Mouse (Mus musculus) bone marrow macrophage, adult 2 months (primary cell): ENCODE data around the gene Skida1. TPM values are rescaled to one million over a fixed set of nuclear protein-coding genes. Genes with fewer than 3 reads are reported as not detected.

ENCODE experiments used
- H3K27ac ChIP-seq: 2 replicates; pipeline ENCODE4 v1.5.1; 2012; ENCODE audit warnings: low read depth, low read length; ENCODE audit not compliant: insufficient read depth
- H3K4me1 ChIP-seq: 2 replicates; pipeline ENCODE4 v1.6.1; 2012; ENCODE audit warnings: low read length; ENCODE audit not compliant: control insufficient read depth, insufficient read depth
- H3K4me3 ChIP-seq: 2 replicates; pipeline ENCODE4 v1.5.1; 2012; ENCODE audit warnings: mild to moderate bottlenecking, low read length, moderate library complexity; ENCODE audit not compliant: insufficient read depth
- CTCF ChIP-seq: IDR thresholded peaks from 2 replicates; pipeline ENCODE4 v1.5.1; 2012; ENCODE audit warnings: low read depth, mild to moderate bottlenecking, low read length, moderate library complexity
- POLR2A ChIP-seq: IDR thresholded peaks from 2 replicates; pipeline ENCODE4 v1.6.1; 2012; ENCODE audit warnings: mild to moderate bottlenecking, low read depth, low read length, borderline replicate concordance
- polyA plus RNA-seq: library from polyadenylated mRNA; stranded (reverse); fragments of >200 nt; gene quantifications from 2 replicates; pipeline ENCODE4 v1.2.4, GENCODE M21; 2012; ENCODE audit not compliant: missing spikeins, insufficient read depth, insufficient read length

The Skida1 gene
- polyA plus RNA-seq, 1 experiment, result not detected

DNA sequence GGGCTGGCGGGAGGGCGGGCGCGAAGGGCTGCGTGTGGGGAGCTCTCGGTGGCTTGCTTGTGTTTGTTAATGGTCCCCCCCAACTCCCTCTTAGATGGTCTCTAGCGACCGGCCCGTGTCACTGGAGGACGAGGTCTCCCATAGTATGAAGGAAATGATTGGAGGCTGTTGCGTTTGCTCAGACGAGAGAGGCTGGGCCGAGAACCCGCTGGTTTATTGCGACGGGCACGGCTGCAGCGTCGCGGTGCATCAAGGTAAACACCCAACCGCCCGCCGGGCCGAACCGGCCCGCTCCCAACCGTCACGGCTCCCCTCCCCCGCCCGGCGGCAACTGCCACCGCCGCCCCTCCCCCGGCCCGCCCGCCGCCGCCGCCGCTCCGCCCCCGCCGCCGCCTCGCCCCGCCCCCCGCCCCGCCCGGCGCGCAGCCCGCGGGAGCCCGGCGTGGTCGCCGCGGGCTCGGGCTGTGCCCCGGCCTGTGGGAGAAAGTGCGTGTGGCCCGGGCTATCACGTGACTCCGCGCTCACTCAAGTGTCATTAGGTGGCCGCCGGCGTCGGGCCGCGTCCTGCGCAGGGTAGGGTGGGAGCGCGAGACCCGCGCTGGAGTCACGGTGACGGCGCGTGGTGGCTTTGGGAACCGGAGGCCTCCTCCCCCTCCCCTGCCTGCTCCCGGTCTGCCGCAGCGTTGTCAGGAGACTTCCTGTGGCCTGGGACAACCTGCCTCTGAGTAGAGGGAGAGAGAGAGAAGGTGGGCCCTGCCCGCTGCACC lies 16.3 kb upstream of the Skida1 start:
- Histone ChIP-seq H3K27ac (peak overlapping the region; percentile 47), H3K4me1 (peaks cover 3% of the 10 kb centered on the region; the same call in 1 of the 2 replicates), H3K4me3 (peak overlapping the region; percentile 79)
- no peak for TF ChIP-seq POLR2A
- TF ChIP-seq CTCF, result no peak

DNA sequence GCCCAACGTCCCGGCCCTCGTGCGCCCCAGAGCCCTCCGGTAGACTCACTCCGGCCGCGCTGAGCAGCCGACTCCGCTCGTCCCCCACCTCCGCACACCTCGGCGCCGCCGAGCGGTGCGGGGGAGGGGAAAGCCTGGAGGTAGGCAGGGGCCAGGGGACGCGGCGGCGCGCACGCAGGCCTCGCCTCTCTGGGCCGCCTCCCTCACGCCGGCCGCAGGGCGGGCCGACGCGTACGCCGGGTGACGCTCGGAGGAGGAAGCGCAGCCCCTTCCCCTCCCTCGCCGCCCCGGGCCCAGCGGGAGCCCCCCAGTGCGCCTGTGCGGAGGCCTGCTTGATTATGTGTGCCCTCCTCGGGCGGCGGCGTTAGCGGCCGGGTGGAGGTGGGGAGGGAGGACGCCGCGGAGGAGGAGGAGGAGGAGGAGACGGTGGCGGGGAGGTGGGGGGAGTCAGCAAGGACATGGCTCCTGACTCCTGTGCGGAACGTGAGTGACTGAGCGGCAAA lies 15.6 kb upstream of the Skida1 start:
- TF ChIP-seq POLR2A (no peak), CTCF (no peak)
- Histone ChIP-seq H3K4me3 (peak overlapping the region; percentile 65), H3K27ac (peak overlapping the region; percentile 47), H3K4me1 (peaks cover 3% of the 10 kb centered on the region; the same call in 1 of the 2 replicates)

DNA sequence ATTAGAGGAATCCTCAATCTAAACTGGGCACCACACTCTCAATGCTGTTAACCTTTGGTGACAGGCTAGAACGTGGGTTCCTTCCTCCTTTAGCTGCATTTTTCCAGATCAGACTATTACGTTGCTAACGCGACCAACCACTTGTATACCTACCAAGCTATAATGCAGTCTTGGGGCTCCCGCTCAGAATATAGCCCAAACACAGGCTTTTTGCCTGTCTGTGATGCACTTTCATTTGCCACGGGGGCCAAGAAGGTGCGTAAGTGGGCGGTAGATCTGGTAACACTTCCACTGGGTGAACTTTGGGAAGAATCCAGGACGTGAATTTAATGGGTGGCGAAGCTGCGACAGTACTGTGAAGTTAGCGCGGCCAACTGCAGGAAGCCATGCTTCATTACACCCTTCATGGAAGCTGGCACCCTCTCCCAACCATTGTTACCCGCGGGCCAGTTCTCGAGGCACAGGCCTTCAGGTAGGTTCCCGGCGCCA lies 15.0 kb upstream of the Skida1 start:
- Histone ChIP-seq H3K27ac (peak overlapping the region; percentile 47), H3K4me1 (peaks cover 3% of the 10 kb centered on the region; the same call in 1 of the 2 replicates), H3K4me3 (peak overlapping the region; percentile 65)
- TF ChIP-seq CTCF (no peak), POLR2A (no peak)

DNA sequence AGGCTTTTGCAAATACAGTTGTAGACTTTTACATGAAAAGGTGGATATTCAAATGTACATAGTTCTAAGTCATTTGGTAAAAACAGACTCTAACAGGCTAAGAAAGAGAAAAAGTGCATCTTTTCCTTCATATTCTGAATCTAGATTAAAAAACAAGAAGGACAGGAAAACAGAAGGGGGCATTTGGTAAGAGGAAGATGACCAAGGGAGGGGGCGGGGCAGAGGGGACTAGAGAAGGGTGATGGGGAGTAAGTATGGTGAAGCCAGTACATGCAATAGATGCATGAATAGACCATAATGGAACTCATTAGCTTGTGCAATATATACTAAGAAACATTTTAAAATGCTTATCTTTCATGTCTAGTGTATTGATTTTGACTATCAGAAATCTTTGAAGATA lies 11.5 kb upstream of the Skida1 start:
- Histone ChIP-seq H3K4me1 (peaks cover 9% of the 10 kb centered on the region), H3K4me3 (no peak overlapping the region)
- no peak for TF ChIP-seq POLR2A

DNA sequence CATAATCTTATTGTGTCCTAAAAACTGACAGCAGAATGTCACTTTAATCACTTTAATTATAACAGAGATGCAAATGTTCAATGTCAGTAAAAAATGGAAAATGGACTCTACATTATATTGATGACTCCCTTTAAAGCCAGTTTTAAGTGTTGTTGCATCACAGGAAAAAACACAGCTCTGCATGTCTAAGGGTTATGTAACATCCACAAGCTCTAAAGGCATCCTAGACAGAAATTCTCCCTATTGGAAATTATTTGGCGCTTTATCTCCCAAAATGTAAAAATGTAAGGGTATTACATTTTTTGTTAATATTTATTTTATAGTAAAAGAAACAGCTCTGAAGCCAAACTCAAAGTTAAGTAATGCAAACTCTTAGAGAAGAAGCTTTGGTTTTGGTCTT lies 11.0 kb upstream of the Skida1 start:
- TF ChIP-seq CTCF (no peak), POLR2A (no peak)
- Histone ChIP-seq H3K4me3 (no peak overlapping the region), H3K4me1 (peaks cover 10% of the 10 kb centered on the region), H3K27ac (no peak overlapping the region)

More for the DNA sequence above, 11.5 kb upstream of the Skida1 start:
- H3K27ac ChIP-seq, result no peak overlapping the region

DNA sequence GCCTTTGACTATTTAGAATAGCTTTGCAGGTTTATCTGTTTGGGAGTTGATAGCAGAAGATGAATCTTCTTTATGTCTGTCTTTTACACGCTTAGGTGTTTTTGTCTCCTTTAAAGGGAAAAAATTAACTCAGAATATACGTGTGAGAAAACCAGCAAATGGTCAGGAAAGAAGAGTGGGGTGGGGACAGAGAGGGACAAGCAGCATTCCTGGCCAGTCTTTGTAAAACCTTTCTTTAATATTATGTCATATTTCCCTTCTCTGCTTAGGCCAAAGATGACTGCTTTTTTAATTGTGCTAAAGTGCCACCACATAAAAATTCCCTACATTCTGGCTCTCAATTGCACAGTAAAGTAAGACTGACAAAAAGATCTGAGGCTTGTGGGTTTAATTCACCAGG lies 10.2 kb upstream of the Skida1 start:
- peaks cover 10% of the 10 kb centered on the region for H3K4me1 ChIP-seq
- no peak overlapping the region for H3K4me3 ChIP-seq
- no peak for TF ChIP-seq CTCF
- no peak for TF ChIP-seq POLR2A
- no peak overlapping the region for H3K27ac ChIP-seq

DNA sequence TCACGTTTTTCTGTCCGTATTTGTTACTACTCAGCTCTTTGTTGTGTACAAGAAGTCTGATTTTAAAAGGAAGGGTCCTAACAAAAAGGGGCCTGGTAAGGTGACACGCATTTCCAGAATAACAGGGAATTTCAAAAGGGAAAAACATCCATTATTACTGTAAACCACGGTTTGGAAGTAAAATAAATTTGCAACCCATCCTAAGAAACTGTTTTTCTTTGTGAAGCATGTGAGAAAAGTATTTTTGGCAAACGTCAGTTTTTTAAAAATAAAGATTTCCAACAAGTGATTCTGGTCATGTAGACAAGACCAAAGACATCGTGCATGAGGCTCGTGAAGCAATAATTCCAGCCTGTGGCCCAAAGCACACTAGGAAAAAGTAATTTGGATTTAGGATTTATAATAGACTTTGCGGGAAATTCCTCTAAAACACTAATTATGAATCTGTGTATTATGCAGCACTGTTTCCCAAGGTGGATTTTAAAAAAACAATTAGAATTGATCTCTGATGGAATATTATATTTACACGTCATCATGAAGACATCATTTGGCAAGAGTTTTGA lies 9.4 kb upstream of the Skida1 start:
- Histone ChIP-seq H3K27ac (peak overlapping the region; percentile 99), H3K4me3 (peak overlapping the region; percentile 84), H3K4me1 (peaks cover 10% of the 10 kb centered on the region)
- TF ChIP-seq CTCF (no peak), POLR2A (no peak)

DNA sequence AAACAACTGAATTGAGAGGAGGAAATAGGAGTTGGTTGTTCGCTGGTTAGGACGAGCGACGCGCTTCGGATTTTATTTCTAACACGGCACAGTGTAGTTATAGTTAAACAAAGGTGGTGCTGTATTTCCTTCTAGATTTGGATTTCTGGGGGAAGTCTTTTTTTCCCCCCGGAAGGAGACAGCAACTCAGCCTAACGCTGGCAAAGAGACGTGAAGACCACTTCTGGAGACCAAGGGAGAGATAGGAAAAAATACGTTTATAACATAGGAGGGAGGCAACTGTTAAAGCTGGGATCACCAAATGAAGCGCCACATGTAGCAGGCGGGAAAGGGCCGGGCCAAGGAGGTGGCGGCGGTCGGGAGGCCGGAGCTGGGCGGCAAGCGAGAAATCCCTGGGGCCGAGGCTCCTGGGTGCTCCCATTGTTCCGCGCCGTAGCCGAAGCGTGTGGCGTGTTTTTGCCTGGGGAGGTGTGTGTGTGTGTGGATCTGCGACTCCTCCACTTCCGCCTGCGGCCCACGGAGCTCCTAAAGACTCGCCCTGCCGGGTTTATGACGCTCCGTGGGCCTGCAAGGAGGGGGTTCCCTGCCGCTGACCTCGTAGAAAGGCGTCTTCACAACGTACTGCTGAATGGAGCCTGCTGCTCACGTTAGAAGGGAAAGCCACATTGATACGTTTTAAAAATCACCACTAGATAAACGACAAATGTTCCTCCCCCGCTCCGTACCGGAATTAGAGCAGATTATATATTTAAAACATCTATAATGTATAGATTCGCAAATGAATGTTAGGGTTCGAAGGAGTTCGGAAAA lies 8.7 kb upstream of the Skida1 start:
- peak overlapping the region; percentile 84 for H3K4me3 ChIP-seq
- TF ChIP-seq CTCF, result no peak
- 0 out of 2 replicates have a peak, but pooled peaks have one; percentile 16 for TF ChIP-seq POLR2A
- H3K27ac ChIP-seq, result peak overlapping the region; percentile 99
- H3K4me1 ChIP-seq, result peaks cover 10% of the 10 kb centered on the region

DNA sequence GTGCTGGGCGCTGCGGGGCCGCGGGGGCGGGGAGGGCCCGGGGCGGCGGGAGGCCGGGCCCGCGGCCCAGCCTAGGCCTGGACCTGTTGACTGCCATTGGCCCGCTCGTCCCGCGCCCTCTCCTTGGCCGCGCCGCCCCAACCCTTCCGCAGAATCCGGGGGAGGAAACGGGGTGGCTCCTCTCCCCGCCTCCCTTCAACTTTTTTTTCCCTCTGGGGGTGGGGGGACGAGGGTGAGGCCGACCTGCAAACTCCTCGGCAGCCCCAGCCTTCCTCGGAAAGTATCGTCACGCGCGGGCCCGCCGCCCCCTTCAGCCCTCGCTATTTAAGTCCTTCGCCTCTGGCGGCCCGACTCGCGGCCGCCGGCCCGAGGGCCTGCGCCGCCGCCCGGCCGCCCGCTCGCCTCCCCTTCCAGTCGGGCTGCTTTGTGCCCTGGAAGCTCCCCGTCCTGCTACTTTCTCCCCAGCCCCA lies 8.0 kb upstream of the Skida1 start:
- peak overlapping the region; percentile 84 for H3K4me3 ChIP-seq
- peak overlapping the region; percentile 99 for H3K27ac ChIP-seq
- peaks cover 10% of the 10 kb centered on the region for H3K4me1 ChIP-seq
- TF ChIP-seq CTCF (no peak), POLR2A (peak; percentile 95)
